Mouse (Mus musculus): ENCODE results near the gene Ccdc137. TPM values are rescaled to one million over a fixed set of nuclear protein-coding genes. Genes with fewer than 3 reads are reported as not detected.
A peak's percentile ranks its signal among the peaks of the same experiment; 100 is the strongest.

Gene Ccdc137
- polyA plus RNA-seq, 2 experiments = 29.2 to 42.1 TPM

- no peak for DNase-seq (ENCODE audit: low spot score)
These were observed 50.5 kb downstream of the Ccdc137 start for GRCm38 (mm10) chr11:120508290-120508870.

GRCm38 (mm10) chr11:120509940-120510339, 52.0 kb downstream of the Ccdc137 start:
- H3K4me2 ChIP-seq (replicated peaks; ENCODE audit: low read depth, low read length, severe bottlenecking) = no peak overlapping the region

More at GRCm38 (mm10) chr11:120508290-120508870, 50.5 kb downstream of the Ccdc137 start:
- ATAC-seq (ENCODE audit: low FRiP score, low read depth) = no peak
- Histone ChIP-seq H3K9ac (ENCODE audit: low read depth, low read length, severe bottlenecking) (no peak overlapping the region), H3K4me3 (replicated peaks; ENCODE audit: low read length) (no peak overlapping the region), H3K4me1 (ENCODE audit: control insufficient read depth, insufficient read depth, low read length) (no peaks in the 10 kb centered on the region), H3K36me3 (ENCODE audit: control insufficient read depth, insufficient read depth, low read length) (no peaks in the 10 kb centered on the region), H3K27ac (replicated peaks; ENCODE audit: low read depth, low read length) (no peak overlapping the region), H3K27me3 (ENCODE audit: control insufficient read depth, insufficient read depth, low read length) (no peaks in the 10 kb centered on the region), H3K9me3 (ENCODE audit: control insufficient read depth, low read length) (no peaks in the 10 kb centered on the region), H3K4me2 (replicated peaks; ENCODE audit: low read depth, low read length, severe bottlenecking) (no peak overlapping the region)
- no peak for TF ChIP-seq POLR2A (IDR thresholded peaks at IDR 0.05; ENCODE audit: borderline replicate concordance, extremely low read depth, insufficient read depth, insufficient read length)
- 88% methylated on average over 9 of the region's 9 CpGs for WGBS

GRCm38 (mm10) chr11:120510375-120511030, 52.6 kb downstream of the Ccdc137 start:
- Histone ChIP-seq H3K27me3 (ENCODE audit: control insufficient read depth, insufficient read depth, low read length) (no peaks in the 10 kb centered on the region), H3K27ac (replicated peaks; ENCODE audit: low read depth, low read length) (no peak overlapping the region; the same call in 1 of the 2 replicates), H3K9me3 (ENCODE audit: control insufficient read depth, low read length) (no peaks in the 10 kb centered on the region), H3K4me1 (ENCODE audit: control insufficient read depth, insufficient read depth, low read length) (no peaks in the 10 kb centered on the region), H3K9ac (ENCODE audit: low read depth, low read length, severe bottlenecking) (peak overlapping the region; percentile 55), H3K36me3 (ENCODE audit: control insufficient read depth, insufficient read depth, low read length) (no peaks in the 10 kb centered on the region), H3K4me3 (replicated peaks; ENCODE audit: low read length) (peak overlapping the region; percentile 24), H3K4me2 (replicated peaks; ENCODE audit: low read depth, low read length, severe bottlenecking) (peak overlapping the region; percentile 45)
- 7% methylated on average over 16 of the region's 16 CpGs for WGBS
- no peak for TF ChIP-seq POLR2A (IDR thresholded peaks at IDR 0.05; ENCODE audit: borderline replicate concordance, extremely low read depth, insufficient read depth, insufficient read length)
- no peak for DNase-seq (ENCODE audit: low spot score)
- ATAC-seq (ENCODE audit: low FRiP score, low read depth) = no peak

More at GRCm38 (mm10) chr11:120509940-120510339, 52.0 kb downstream of the Ccdc137 start:
- DNase-seq (ENCODE audit: low spot score) (no peak), ATAC-seq (ENCODE audit: low FRiP score, low read depth) (no peak)
- no peaks in the 10 kb centered on the region for H3K36me3 ChIP-seq (ENCODE audit: control insufficient read depth, insufficient read depth, low read length)
- 46% methylated on average over 4 of the region's 4 CpGs for WGBS
- no peak for TF ChIP-seq POLR2A (IDR thresholded peaks at IDR 0.05; ENCODE audit: borderline replicate concordance, extremely low read depth, insufficient read depth, insufficient read length)
- no peaks in the 10 kb centered on the region for H3K4me1 ChIP-seq (ENCODE audit: control insufficient read depth, insufficient read depth, low read length)
- H3K4me3 ChIP-seq (replicated peaks; ENCODE audit: low read length) = no peak overlapping the region
- no peak overlapping the region for H3K27ac ChIP-seq (replicated peaks; ENCODE audit: low read depth, low read length)
- no peaks in the 10 kb centered on the region for H3K9me3 ChIP-seq (ENCODE audit: control insufficient read depth, low read length)
- H3K27me3 ChIP-seq (ENCODE audit: control insufficient read depth, insufficient read depth, low read length) = no peaks in the 10 kb centered on the region
- H3K9ac ChIP-seq (ENCODE audit: low read depth, low read length, severe bottlenecking) = no peak overlapping the region; the same call in 1 of the 2 replicates

GRCm38 (mm10) chr11:120512790-120513453, 55.0 kb downstream of the Ccdc137 start:
- DNase-seq (ENCODE audit: low spot score) = no peak
- 35% methylated on average over 6 of the region's 6 CpGs for WGBS
- no peak overlapping the region for H3K27ac ChIP-seq (replicated peaks; ENCODE audit: low read depth, low read length)
- H3K9ac ChIP-seq (ENCODE audit: low read depth, low read length, severe bottlenecking) = no peak overlapping the region
- TF ChIP-seq POLR2A (IDR thresholded peaks at IDR 0.05; ENCODE audit: borderline replicate concordance, extremely low read depth, insufficient read depth, insufficient read length) = no peak
- no peak overlapping the region for H3K4me3 ChIP-seq (replicated peaks; ENCODE audit: low read length)
- H3K36me3 ChIP-seq (ENCODE audit: control insufficient read depth, insufficient read depth, low read length) = no peaks in the 10 kb centered on the region
- H3K4me2 ChIP-seq (replicated peaks; ENCODE audit: low read depth, low read length, severe bottlenecking) = no peak overlapping the region
- ATAC-seq (ENCODE audit: low FRiP score, low read depth) = no peak
- H3K9me3 ChIP-seq (ENCODE audit: control insufficient read depth, low read length) = no peaks in the 10 kb centered on the region
- no peaks in the 10 kb centered on the region for H3K4me1 ChIP-seq (ENCODE audit: control insufficient read depth, insufficient read depth, low read length)
- H3K27me3 ChIP-seq (ENCODE audit: control insufficient read depth, insufficient read depth, low read length) = no peaks in the 10 kb centered on the region

Other genes starting within 250 kb of the Ccdc137 start
- 22.9 and 28.3 TPM in 2 replicates for gene Bahcc1, start 225.2 kb upstream of the Ccdc137 start, polyA plus RNA-seq (2012; rRNA removed)
- 14.0 and 14.9 TPM in 2 replicates for gene Bahcc1, start 225.2 kb upstream of the Ccdc137 start, polyA plus RNA-seq (2014; fragmentation: Nextera tagmentation; extraction: Ambion mirVana)
- gene Actg1, start 109.6 kb upstream of the Ccdc137 start, polyA plus RNA-seq (2012; rRNA removed) = 1,359 and 1,631 TPM in 2 replicates
- 2,223 and 2,513 TPM in 2 replicates for gene Actg1, start 109.6 kb upstream of the Ccdc137 start, polyA plus RNA-seq (2014; fragmentation: Nextera tagmentation; extraction: Ambion mirVana)
- 0.32 and 0.36 TPM in 2 replicates for gene Fscn2, start 96.6 kb upstream of the Ccdc137 start, polyA plus RNA-seq (2012; rRNA removed)
- gene Fscn2, start 96.6 kb upstream of the Ccdc137 start, polyA plus RNA-seq (2014; fragmentation: Nextera tagmentation; extraction: Ambion mirVana) = 0.88 and 1.6 TPM in 2 replicates
- 45.0 and 64.7 TPM in 2 replicates for gene Faap100, start 79.4 kb upstream of the Ccdc137 start, polyA plus RNA-seq (2012; rRNA removed)
- 33.9 and 42.0 TPM in 2 replicates for gene Faap100, start 79.4 kb upstream of the Ccdc137 start, polyA plus RNA-seq (2014; fragmentation: Nextera tagmentation; extraction: Ambion mirVana)
- 51.5 and 59.2 TPM in 2 replicates for gene Nploc4, start 20.4 kb upstream of the Ccdc137 start, polyA plus RNA-seq (2012; rRNA removed)
- 38.8 and 41.8 TPM in 2 replicates for gene Nploc4, start 20.4 kb upstream of the Ccdc137 start, polyA plus RNA-seq (2014; fragmentation: Nextera tagmentation; extraction: Ambion mirVana)
- 0.20 and 0.23 TPM in 2 replicates for gene Tspan10, start 15.5 kb upstream of the Ccdc137 start, polyA plus RNA-seq (2012; rRNA removed)
- gene Tspan10, start 15.5 kb upstream of the Ccdc137 start, polyA plus RNA-seq (2014; fragmentation: Nextera tagmentation; extraction: Ambion mirVana) = not detected in 2 replicates
- 0.31 and 0.70 TPM in 2 replicates for gene Pde6g, start 4.6 kb upstream of the Ccdc137 start, polyA plus RNA-seq (2012; rRNA removed)
- not detected in 2 replicates for gene Pde6g, start 4.6 kb upstream of the Ccdc137 start, polyA plus RNA-seq (2014; fragmentation: Nextera tagmentation; extraction: Ambion mirVana)
- gene Oxld1, start within 50 bp of the Ccdc137 start, polyA plus RNA-seq (2012; rRNA removed) = 12.3 and 14.7 TPM in 2 replicates
- gene Oxld1, start within 50 bp of the Ccdc137 start, polyA plus RNA-seq (2014; fragmentation: Nextera tagmentation; extraction: Ambion mirVana) = 12.8 and 14.3 TPM in 2 replicates
- gene Arl16, start 9.5 kb downstream of the Ccdc137 start, polyA plus RNA-seq (2012; rRNA removed) = 45.2 and 52.7 TPM in 2 replicates
- 48.9 and 49.7 TPM in 2 replicates for gene Arl16, start 9.5 kb downstream of the Ccdc137 start, polyA plus RNA-seq (2014; fragmentation: Nextera tagmentation; extraction: Ambion mirVana)
- 87.0 and 101 TPM in 2 replicates for gene Mrpl12, start 26.5 kb downstream of the Ccdc137 start, polyA plus RNA-seq (2012; rRNA removed)
- gene Mrpl12, start 26.5 kb downstream of the Ccdc137 start, polyA plus RNA-seq (2014; fragmentation: Nextera tagmentation; extraction: Ambion mirVana) = 127 and 142 TPM in 2 replicates
- gene Slc25a10, start 33.7 kb downstream of the Ccdc137 start, polyA plus RNA-seq (2012; rRNA removed) = 54.4 and 75.1 TPM in 2 replicates
- 44.1 and 44.4 TPM in 2 replicates for gene Slc25a10, start 33.7 kb downstream of the Ccdc137 start, polyA plus RNA-seq (2014; fragmentation: Nextera tagmentation; extraction: Ambion mirVana)
- 11.2 and 15.0 TPM in 2 replicates for gene Gcgr, start 72.6 kb downstream of the Ccdc137 start, polyA plus RNA-seq (2012; rRNA removed)
- 4.9 and 6.3 TPM in 2 replicates for gene Gcgr, start 72.6 kb downstream of the Ccdc137 start, polyA plus RNA-seq (2014; fragmentation: Nextera tagmentation; extraction: Ambion mirVana)
- gene Mcrip1, start 91.6 kb downstream of the Ccdc137 start, polyA plus RNA-seq (2012; rRNA removed) = 203 and 265 TPM in 2 replicates
- 271 and 274 TPM in 2 replicates for gene Mcrip1, start 91.6 kb downstream of the Ccdc137 start, polyA plus RNA-seq (2014; fragmentation: Nextera tagmentation; extraction: Ambion mirVana)
- 2.7 and 3.7 TPM in 2 replicates for gene Ppp1r27, start 93.0 kb downstream of the Ccdc137 start, polyA plus RNA-seq (2012; rRNA removed)
- gene Ppp1r27, start 93.0 kb downstream of the Ccdc137 start, polyA plus RNA-seq (2014; fragmentation: Nextera tagmentation; extraction: Ambion mirVana) = 3.3 and 3.5 TPM in 2 replicates
- 569 and 645 TPM in 2 replicates for gene P4hb, start 115.1 kb downstream of the Ccdc137 start, polyA plus RNA-seq (2012; rRNA removed)
- gene P4hb, start 115.1 kb downstream of the Ccdc137 start, polyA plus RNA-seq (2014; fragmentation: Nextera tagmentation; extraction: Ambion mirVana) = 968 and 988 TPM in 2 replicates
- gene Arhgdia, start 123.5 kb downstream of the Ccdc137 start, polyA plus RNA-seq (2012; rRNA removed) = 610 and 750 TPM in 2 replicates
- gene Arhgdia, start 123.5 kb downstream of the Ccdc137 start, polyA plus RNA-seq (2014; fragmentation: Nextera tagmentation; extraction: Ambion mirVana) = 566 and 572 TPM in 2 replicates
- gene Alyref, start 140.2 kb downstream of the Ccdc137 start, polyA plus RNA-seq (2012; rRNA removed) = 96.8 and 143 TPM in 2 replicates
- gene Alyref, start 140.2 kb downstream of the Ccdc137 start, polyA plus RNA-seq (2014; fragmentation: Nextera tagmentation; extraction: Ambion mirVana) = 478 TPM in 2 replicates
- gene Anapc11, start 140.3 kb downstream of the Ccdc137 start, polyA plus RNA-seq (2012; rRNA removed) = 190 and 205 TPM in 2 replicates
- 248 and 254 TPM in 2 replicates for gene Anapc11, start 140.3 kb downstream of the Ccdc137 start, polyA plus RNA-seq (2014; fragmentation: Nextera tagmentation; extraction: Ambion mirVana)
- gene Npb, start 150.4 kb downstream of the Ccdc137 start, polyA plus RNA-seq (2012; rRNA removed) = 2.1 and 3.3 TPM in 2 replicates
- gene Npb, start 150.4 kb downstream of the Ccdc137 start, polyA plus RNA-seq (2014; fragmentation: Nextera tagmentation; extraction: Ambion mirVana) = 2.1 and 2.7 TPM in 2 replicates
- gene Pcyt2, start 159.8 kb downstream of the Ccdc137 start, polyA plus RNA-seq (2012; rRNA removed) = 247 and 305 TPM in 2 replicates
- gene Pcyt2, start 159.8 kb downstream of the Ccdc137 start, polyA plus RNA-seq (2014; fragmentation: Nextera tagmentation; extraction: Ambion mirVana) = 101 and 119 TPM in 2 replicates
- gene Sirt7, start 167.1 kb downstream of the Ccdc137 start, polyA plus RNA-seq (2012; rRNA removed) = 43.7 and 47.0 TPM in 2 replicates
- 27.5 and 28.9 TPM in 2 replicates for gene Sirt7, start 167.1 kb downstream of the Ccdc137 start, polyA plus RNA-seq (2014; fragmentation: Nextera tagmentation; extraction: Ambion mirVana)
- 56.9 and 67.7 TPM in 2 replicates for gene Mafg, start 175.5 kb downstream of the Ccdc137 start, polyA plus RNA-seq (2012; rRNA removed)
- gene Mafg, start 175.5 kb downstream of the Ccdc137 start, polyA plus RNA-seq (2014; fragmentation: Nextera tagmentation; extraction: Ambion mirVana) = 26.1 and 30.5 TPM in 2 replicates
- 66.4 and 78.8 TPM in 2 replicates for gene Pycr1, start 185.7 kb downstream of the Ccdc137 start, polyA plus RNA-seq (2012; rRNA removed)
- 50.3 and 56.9 TPM in 2 replicates for gene Pycr1, start 185.7 kb downstream of the Ccdc137 start, polyA plus RNA-seq (2014; fragmentation: Nextera tagmentation; extraction: Ambion mirVana)
- 0.22 and 0.60 TPM in 2 replicates for gene Myadml2, start 190.0 kb downstream of the Ccdc137 start, polyA plus RNA-seq (2012; rRNA removed)
- gene Myadml2, start 190.0 kb downstream of the Ccdc137 start, polyA plus RNA-seq (2014; fragmentation: Nextera tagmentation; extraction: Ambion mirVana) = 0.68 and 1.6 TPM in 2 replicates
- 12.8 and 17.7 TPM in 2 replicates for gene Notum, start 203.1 kb downstream of the Ccdc137 start, polyA plus RNA-seq (2012; rRNA removed)
- 4.6 and 4.7 TPM in 2 replicates for gene Notum, start 203.1 kb downstream of the Ccdc137 start, polyA plus RNA-seq (2014; fragmentation: Nextera tagmentation; extraction: Ambion mirVana)
- 73.9 and 88.6 TPM in 2 replicates for gene Aspscr1, start 214.9 kb downstream of the Ccdc137 start, polyA plus RNA-seq (2012; rRNA removed)
- gene Aspscr1, start 214.9 kb downstream of the Ccdc137 start, polyA plus RNA-seq (2014; fragmentation: Nextera tagmentation; extraction: Ambion mirVana) = 96.1 and 101 TPM in 2 replicates